Mouse (Mus musculus): Measurements from ENCODE around the gene Cops3. TPM values are rescaled to one million over a fixed set of nuclear protein-coding genes. Genes with fewer than 3 reads are reported as not detected.

Cops3 gene
- 109 TPM for polyA plus RNA-seq (2021)

- H3K27me3 ChIP-seq, result no peaks in the 10 kb centered on the region
- DNase-seq (ENCODE audit: low read depth, low spot score) (peak; percentile 79), ATAC-seq (peak; percentile 74)
- CTCF ChIA-PET, result interaction anchor here (1.4 kb wide), 1 partner anchor 17 kb away, joined by 5 read pairs; no protein-coding TSS in a partner anchor
- POLR2A ChIA-PET, result interaction anchor here (0.8 to 1.5 kb wide), 5 partner anchors 8 to 196 kb away, joined by 3 to 6 read pairs (median 3); no protein-coding TSS in a partner anchor
- no peak for TF ChIP-seq CTCF (IDR thresholded peaks at IDR 0.05)
- in situ Hi-C loops (cut with MboI; ENCODE audit: low pct_unique_long_range_greater_than_20kb), result no loop called here
These were observed at the start of gene Cops3 for GRCm38 (mm10) chr11:59839459-59840126. Cops3 (minus strand) TSS chr11:59839838.

- TF ChIP-seq CTCF (IDR thresholded peaks at IDR 0.05), result no peak
- ATAC-seq (no peak), DNase-seq (ENCODE audit: low read depth, low spot score) (no peak)
- in situ Hi-C loops (cut with MboI; ENCODE audit: low pct_unique_long_range_greater_than_20kb), result no loop called here
- POLR2A ChIA-PET, result no interaction called here
- no peaks in the 10 kb centered on the region for H3K27me3 ChIP-seq
- CTCF ChIA-PET, result no interaction called here
These were observed 48.5 kb upstream of the Cops3 start for GRCm38 (mm10) chr11:59888151-59888550.

DNA sequence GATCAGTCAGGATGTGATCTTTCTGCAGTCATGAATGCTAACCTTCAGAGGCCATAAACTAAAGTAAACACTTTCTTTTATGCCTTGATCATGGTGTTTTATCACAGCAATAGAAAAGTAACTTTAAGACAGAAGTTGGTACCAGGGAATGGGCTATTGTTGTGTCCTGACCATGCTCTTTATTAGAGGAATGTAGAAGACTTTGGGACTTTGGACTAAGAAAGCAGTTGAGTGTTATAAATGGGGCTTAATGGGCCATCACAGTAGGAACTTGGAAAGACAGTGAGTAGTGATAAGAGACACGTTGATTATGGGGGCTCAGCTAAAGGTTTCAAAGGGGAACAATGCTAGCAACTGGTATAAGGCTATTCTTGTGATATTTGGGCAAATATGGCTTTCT lies 47.3 kb upstream of the Cops3 start:
- ATAC-seq, result no peak
- no peak for TF ChIP-seq CTCF (IDR thresholded peaks at IDR 0.05)
- no peak for DNase-seq (ENCODE audit: low read depth, low spot score)
- POLR2A ChIA-PET, result no interaction called here
- in situ Hi-C loops (cut with MboI; ENCODE audit: low pct_unique_long_range_greater_than_20kb), result no loop called here
- CTCF ChIA-PET, result no interaction called here
- no peaks in the 10 kb centered on the region for H3K27me3 ChIP-seq

DNA sequence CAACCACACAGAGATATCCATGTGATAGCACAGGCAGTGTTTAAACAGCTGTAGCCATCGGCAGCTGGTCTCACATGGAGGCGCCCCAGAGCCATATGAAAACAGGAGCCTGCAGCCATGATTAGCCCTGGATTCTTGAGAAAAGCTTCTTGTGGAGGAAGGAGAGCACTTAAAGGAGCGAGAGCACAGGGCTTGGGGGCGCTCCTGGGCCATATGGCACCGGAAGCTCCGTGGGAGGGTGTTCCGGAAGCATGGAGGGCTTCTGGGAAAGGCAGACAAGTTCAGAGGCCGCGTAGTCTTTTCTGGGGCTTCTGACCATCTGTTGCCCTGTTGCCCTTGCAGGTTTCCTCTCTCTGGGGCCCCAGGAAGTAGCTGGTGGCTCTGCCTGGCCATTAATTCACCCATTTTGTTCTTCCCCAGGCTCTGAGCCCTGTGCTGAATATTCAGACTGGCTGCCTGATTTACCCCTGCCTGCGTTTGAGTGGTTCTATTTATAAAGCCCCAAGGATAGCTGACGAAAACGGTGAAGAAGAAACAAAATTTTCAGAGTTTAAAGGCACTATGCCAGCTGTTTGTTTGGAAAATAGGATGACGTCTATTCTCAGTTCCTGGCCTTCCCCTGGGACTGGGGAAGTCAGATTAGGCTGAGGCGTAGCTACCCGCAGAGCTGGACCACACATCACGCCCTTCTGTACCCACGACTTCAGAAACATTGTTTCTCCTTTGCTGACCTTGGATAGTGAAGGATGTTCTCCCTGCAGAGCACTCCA lies 45.8 kb upstream of the Cops3 start:
- POLR2A ChIA-PET, result no interaction called here
- no peak for DNase-seq (ENCODE audit: low read depth, low spot score)
- no peak for TF ChIP-seq CTCF (IDR thresholded peaks at IDR 0.05)

DNA sequence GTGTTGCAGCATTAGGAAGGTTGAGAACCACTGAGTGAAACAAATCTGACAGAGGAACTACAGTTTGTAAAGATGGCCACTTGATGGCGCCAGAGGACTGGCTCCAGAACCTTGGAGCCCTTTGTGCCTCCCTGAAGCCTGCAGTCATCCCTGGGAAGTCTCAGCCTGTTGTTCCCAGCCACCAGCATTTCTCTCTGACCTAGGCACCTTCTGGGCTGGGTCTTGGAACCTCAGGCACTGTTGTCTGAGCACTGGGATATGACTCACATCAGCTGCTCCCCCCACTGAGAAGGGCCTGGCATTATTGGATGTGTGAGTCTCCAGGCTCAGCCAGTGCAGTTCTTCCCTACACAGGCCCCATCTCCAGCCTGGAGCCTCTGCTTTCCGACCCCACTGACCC lies 40.4 kb upstream of the Cops3 start:
- H3K27me3 ChIP-seq, result no peaks in the 10 kb centered on the region
- ATAC-seq (peak; percentile 55), DNase-seq (ENCODE audit: low read depth, low spot score) (peak; percentile 42)
- ChIA-PET CTCF (interaction anchor here (2.7 to 3.4 kb wide), 2 partner anchors 148 to 196 kb away, joined by 10 to 14 read pairs; no protein-coding TSS in a partner anchor), POLR2A (interaction anchor here (1.1 kb wide), 1 partner anchor 32 kb away, joined by 3 read pairs; no protein-coding TSS in a partner anchor)
- in situ Hi-C loops (cut with MboI; ENCODE audit: low pct_unique_long_range_greater_than_20kb), result no loop called here
- TF ChIP-seq CTCF (IDR thresholded peaks at IDR 0.05), result peak; percentile 93

More for the DNA sequence above, 45.8 kb upstream of the Cops3 start:
- in situ Hi-C loops (cut with MboI; ENCODE audit: low pct_unique_long_range_greater_than_20kb), result no loop called here
- ATAC-seq, result no peak
- no peaks in the 10 kb centered on the region for H3K27me3 ChIP-seq
- CTCF ChIA-PET, result interaction anchor here (0.7 to 2.6 kb wide), 3 partner anchors 31 to 191 kb away, joined by 3 to 8 read pairs (median 4); no protein-coding TSS in a partner anchor

DNA sequence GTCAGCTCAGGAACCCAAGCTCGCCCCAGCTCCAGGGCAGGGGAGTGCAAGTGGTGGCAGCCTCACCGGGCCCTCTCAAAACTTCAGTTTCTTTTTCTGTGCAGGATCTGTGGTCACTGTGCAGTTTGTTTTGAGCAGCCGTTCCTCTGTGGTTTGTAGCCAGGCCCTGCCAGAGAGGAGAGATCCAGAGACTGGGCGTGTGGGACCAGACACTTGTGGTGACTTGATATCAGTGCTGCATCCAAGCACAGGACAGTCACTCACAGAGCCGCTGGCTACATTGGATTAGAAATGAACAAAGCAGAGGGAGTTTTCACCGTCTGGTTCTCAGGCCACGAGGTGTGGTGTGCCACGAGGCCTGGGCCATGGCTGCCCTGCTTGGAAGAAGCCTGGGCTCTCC lies 32.5 kb upstream of the Cops3 start:
- POLR2A ChIA-PET, result no interaction called here
- CTCF ChIA-PET, result interaction anchor here (1.3 kb wide), 1 partner anchor 12 kb away, joined by 3 read pairs; no protein-coding TSS in a partner anchor
- no peaks in the 10 kb centered on the region for H3K27me3 ChIP-seq
- no peak for DNase-seq (ENCODE audit: low read depth, low spot score)
- in situ Hi-C loops (cut with MboI; ENCODE audit: low pct_unique_long_range_greater_than_20kb), result loop anchor here (10.0 kb wide), 1 partner anchor 323 kb away; no protein-coding TSS in a partner anchor
- no peak for TF ChIP-seq CTCF (IDR thresholded peaks at IDR 0.05)
- ATAC-seq, result no peak

GRCm38 (mm10) chr11:59864316-59864715 lies 24.7 kb upstream of the Cops3 start:
- in situ Hi-C loops (cut with MboI; ENCODE audit: low pct_unique_long_range_greater_than_20kb), result loop anchor here (10.0 kb wide), 1 partner anchor 1770 kb away; no protein-coding TSS in a partner anchor
- DNase-seq (ENCODE audit: low read depth, low spot score) (no peak), ATAC-seq (no peak)
- ChIA-PET CTCF (interaction anchor here (1.0 to 1.3 kb wide), 2 partner anchors 10 to 16 kb away, joined by 3 read pairs; no protein-coding TSS in a partner anchor), POLR2A (interaction anchor here (0.9 to 1.5 kb wide), 2 partner anchors 25 to 70 kb away, joined by 3 read pairs; partner anchors contain the start of gene Nt5m)
- TF ChIP-seq CTCF (IDR thresholded peaks at IDR 0.05), result no peak
- H3K27me3 ChIP-seq, result no peaks in the 10 kb centered on the region

- no peaks in the 10 kb centered on the region for H3K27me3 ChIP-seq
- POLR2A ChIA-PET, result no interaction called here
- in situ Hi-C loops (cut with MboI; ENCODE audit: low pct_unique_long_range_greater_than_20kb), result loop anchor here (10.0 kb wide), 1 partner anchor 1774 kb away; no protein-coding TSS in a partner anchor
- CTCF ChIA-PET, result interaction anchor here (1.2 to 2.1 kb wide), 2 partner anchors 10 to 12 kb away, joined by 3 to 5 read pairs; no protein-coding TSS in a partner anchor
- DNase-seq (ENCODE audit: low read depth, low spot score) (no peak), ATAC-seq (no peak)
- TF ChIP-seq CTCF (IDR thresholded peaks at IDR 0.05), result no peak
These were observed 20.8 kb upstream of the Cops3 start for GRCm38 (mm10) chr11:59860467-59860866.

DNA sequence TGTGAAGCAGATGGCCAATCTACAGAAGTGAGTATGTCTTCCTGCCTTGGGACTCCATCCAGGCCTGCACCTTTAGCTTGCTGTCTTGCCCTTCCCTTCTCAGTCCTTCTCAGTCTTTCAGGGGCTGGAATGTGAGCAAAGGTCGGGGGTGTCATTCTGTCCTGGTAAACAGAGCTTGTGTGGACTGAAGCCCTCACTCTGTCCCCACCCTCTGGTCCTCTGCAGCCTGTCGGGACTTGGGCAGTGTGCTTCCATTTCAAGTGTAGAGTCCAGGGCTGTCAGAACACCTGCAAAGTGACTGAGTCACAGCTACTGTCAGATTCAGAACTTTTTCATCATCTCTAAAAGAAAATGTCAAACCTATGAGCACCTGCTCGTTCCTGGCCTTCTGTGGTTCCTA lies 13.2 kb upstream of the Cops3 start:
- no peak for ATAC-seq
- in situ Hi-C loops (cut with MboI; ENCODE audit: low pct_unique_long_range_greater_than_20kb), result no loop called here
- DNase-seq (ENCODE audit: low read depth, low spot score), result no peak
- TF ChIP-seq CTCF (IDR thresholded peaks at IDR 0.05), result no peak
- ChIA-PET POLR2A (no interaction called here), CTCF (no interaction called here)
- H3K27me3 ChIP-seq, result no peaks in the 10 kb centered on the region

All from Patski (cell line).